Comparison of ENCODE assay signal across 12 mouse cellular contexts in genomic region chr1:39455350-39456023, GRCm38 (mm10). TPM values are rescaled to one million over a fixed set of nuclear protein-coding genes. Genes with fewer than 3 reads are reported as not detected.
DNase-seq lines count a peak whose midpoint lies in the region; ATAC-seq and TF ChIP-seq lines count a peak whose summit lies in the region.
"Had no signal": no experiment of that assay in that cellular context is flagged by ENCODE, and none has a peak within 500 bp of the region (broad histone marks: within the 10 kb centered on the region; RNA-seq: fewer than 3 reads in every experiment).

No protein-coding gene starts in this region.

- H3K36me3 ChIP-seq in lung, embryonic 15.5 days, result no peaks in the 10 kb centered on the region
- no peaks in the 10 kb centered on the region for H3K36me3 ChIP-seq in forebrain, embryonic 16.5 days (ENCODE audit: control insufficient read depth, insufficient read depth)
- H3K36me3 ChIP-seq: forebrain, embryonic 10.5 days; limb, embryonic 13.5 days had no signal

- no peak for TF ChIP-seq CTCF in gastrocnemius, adult 2 months (IDR thresholded peaks at IDR 0.05)
- TF ChIP-seq CTCF in left cerebral cortex, adult 2 months (IDR thresholded peaks at IDR 0.05), result no peak

- no peak overlapping the region for H3K4me3 ChIP-seq in gastrocnemius, adult 2 months
- H3K4me3 ChIP-seq in lung, embryonic 15.5 days, result no peak overlapping the region
- H3K4me3 ChIP-seq in left cerebral cortex, adult 2 months, result no peak overlapping the region
- no peak overlapping the region for H3K4me3 ChIP-seq in forebrain, embryonic 16.5 days (replicated peaks; ENCODE audit: low read length)
- H3K4me3 ChIP-seq: forebrain, embryonic 10.5 days; limb, embryonic 13.5 days had no signal

- no peaks in the 10 kb centered on the region for H3K9me3 ChIP-seq in lung, embryonic 15.5 days
- H3K9me3 ChIP-seq in forebrain, embryonic 16.5 days (ENCODE audit: control insufficient read depth, low read length), result no peaks in the 10 kb centered on the region
- H3K9me3 ChIP-seq: forebrain, embryonic 10.5 days; limb, embryonic 13.5 days had no signal

- peaks cover 39% of the 10 kb centered on the region for H3K4me1 ChIP-seq in lung, embryonic 15.5 days
- H3K4me1 ChIP-seq in forebrain, embryonic 16.5 days (replicated peaks; ENCODE audit: control insufficient read depth, insufficient read depth, low read length), result peaks cover 6% of the 10 kb centered on the region; the same call in 1 of the 2 replicates

- 65% methylated on average over 23 of the region's 23 CpGs for WGBS in lung, embryonic 15.5 days
- 93% methylated on average over 23 of the region's 23 CpGs for WGBS in forebrain, embryonic 16.5 days

- H3K4me2 ChIP-seq in lung, embryonic 15.5 days, result no peak overlapping the region
- no peak overlapping the region for H3K4me2 ChIP-seq in forebrain, embryonic 16.5 days (ENCODE audit: low read length)
- H3K4me2 ChIP-seq: limb, embryonic 13.5 days had no signal

- no peaks in the 10 kb centered on the region for H3K27me3 ChIP-seq in lung, embryonic 15.5 days
- H3K27me3 ChIP-seq in forebrain, embryonic 16.5 days (replicated peaks; ENCODE audit: control insufficient read depth, insufficient read depth, low read length), result no peaks in the 10 kb centered on the region
- H3K27me3 ChIP-seq: limb, embryonic 13.5 days had no signal

- intact Hi-C loops in gastrocnemius, adult 2 months (cut with DNase I), result no loop called here
- intact Hi-C loops in left cerebral cortex, adult 2 months (cut with DNase I), result loop anchor here (2.0 kb wide), 1 partner anchor 41 kb away; no protein-coding TSS in a partner anchor

- H3K27ac ChIP-seq in gastrocnemius, adult 2 months, result peak overlapping the region; percentile 93
- 0 out of 2 replicates have a peak overlapping the region, but pooled peaks have one; percentile 42 for H3K27ac ChIP-seq in lung, embryonic 15.5 days
- no peak overlapping the region for H3K27ac ChIP-seq in left cerebral cortex, adult 2 months
- H3K27ac ChIP-seq in forebrain, embryonic 16.5 days (ENCODE audit: low read length), result no peak overlapping the region
- H3K27ac ChIP-seq: forebrain, embryonic 10.5 days; limb, embryonic 13.5 days had no signal

- DNase-seq in gastrocnemius, adult 2 months, result no peak
- no peak for DNase-seq in gastrocnemius, postnatal 10 days
- DNase-seq in lung, postnatal 10 days, result no peak
- DNase-seq in mesoderm, embryonic 11.5 days (ENCODE audit: low read depth, low spot score), result peak; percentile 52
- DNase-seq in left cerebral cortex, adult 2 months (ENCODE audit: extremely low spot score in 1 of 2, low spot score in 2 of 2), result no peak
- DNase-seq: B cell, adult 2 months; thymus, adult 2 months had no signal

- ATAC-seq in lung, embryonic 15.5 days (ENCODE audit: borderline replicate concordance, extremely low read depth, low FRiP score, low TSS enrichment), result no peak
- peak; percentile 74 for ATAC-seq in granulocyte monocyte progenitor cell, adult 5-6 weeks (replicated peaks; ENCODE audit: poor library complexity, severe bottlenecking)
- no peak for ATAC-seq in forebrain, embryonic 16.5 days

- no peak overlapping the region for H3K9ac ChIP-seq in lung, embryonic 15.5 days
- H3K9ac ChIP-seq in forebrain, embryonic 16.5 days (replicated peaks; ENCODE audit: low read depth, low read length), result no peak overlapping the region
- H3K9ac ChIP-seq: limb, embryonic 13.5 days had no signal

RNA-seq across cellular contexts. Expression of gene Tbc1d8, which starts 23.1 kb away (rescaled TPM):
- 1 to 10 TPM; 8.3 to 9.7 TPM for total RNA-seq in gastrocnemius, adult 2 months (2021)
- total RNA-seq in gastrocnemius, postnatal 10 days (2021), result 10 to 100 TPM in 1 of 2 experiments, 1 to 10 TPM in 1; 10.0 to 13.0 TPM
- polyA plus RNA-seq in lung, embryonic 15.5 days (2015; fragmentation: Nextera tagmentation; extraction: Ambion mirVana), result 10.6 and 13.4 TPM in 2 replicates
- total RNA-seq in granulocyte monocyte progenitor cell, adult 5-6 weeks (2014; fragmentation: Nextera tagmentation), result 14.2 and 44.5 TPM in 2 replicates
- total RNA-seq in granulocyte monocyte progenitor cell, adult 5-6 weeks (2017), result 9.7 and 13.8 TPM in 2 replicates
- total RNA-seq in left cerebral cortex, adult 2 months (2021), result 10 to 100 TPM; 18.3 to 20.2 TPM
- 10.6 and 13.0 TPM in 2 replicates for polyA plus RNA-seq in forebrain, embryonic 16.5 days (2015; fragmentation: Nextera tagmentation; extraction: Ambion mirVana)

Comparison
In these comparisons a context has a peak if more than half of its experiments do, and no peak if none do; other contexts are left out.
1. H3K27ac ChIP-seq: peak in gastrocnemius, adult 2 months (single experiment) and lung, embryonic 15.5 days (single experiment); none in left cerebral cortex, adult 2 months (single experiment) and forebrain, embryonic 16.5 days (single experiment).